Mouse (Mus musculus): ENCODE results near the gene Hils1.
"Not testable (repeated sequence)": the region's sequence is repeated elsewhere in the genome, so short reads cannot be mapped to it uniquely, and the experiment has no call there.

Hils1 gene

GRCm38 (mm10) chr11:94955103-94955502, 12.3 kb upstream of the Hils1 start:
- no peak for DNase-seq (ENCODE audit: low read depth, low spot score)

- DNase-seq (ENCODE audit: low read depth, low spot score), result no peak
Observed at GRCm38 (mm10) chr11:94957693-94958064, 9.7 kb upstream of the Hils1 start.

- no peak for DNase-seq (ENCODE audit: low read depth, low spot score)
Observed at GRCm38 (mm10) chr11:94958065-94958858, 9.1 kb upstream of the Hils1 start.

DNA sequence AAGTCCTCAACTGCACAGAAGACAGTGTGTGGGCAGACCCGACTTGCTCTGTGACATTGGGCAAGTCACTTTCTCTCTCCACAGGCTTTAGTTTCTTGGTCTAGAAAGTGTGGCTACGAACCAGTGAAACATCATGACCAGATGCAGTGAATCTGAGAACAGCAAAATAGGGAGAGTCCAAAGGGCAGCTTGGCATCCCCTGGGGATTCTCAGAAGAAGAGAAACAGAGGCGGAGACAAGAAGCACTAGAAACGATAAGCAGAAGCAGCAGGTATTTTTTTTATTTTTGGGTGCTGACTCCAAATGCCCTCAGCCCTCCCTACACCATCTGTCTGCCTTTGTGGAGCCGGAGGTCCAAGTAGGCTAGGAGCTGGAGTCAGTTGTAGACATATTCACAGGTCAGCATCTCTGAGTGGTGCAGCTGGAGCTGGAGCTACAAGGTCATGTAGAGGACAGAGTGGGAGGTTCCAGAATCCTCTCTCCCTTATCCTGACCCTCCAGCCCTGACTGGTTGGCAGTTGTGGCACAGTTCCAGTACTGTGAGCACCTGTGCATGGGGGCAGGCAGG, 4.8 kb upstream of the Hils1 start:
- DNase-seq (ENCODE audit: low read depth, low spot score), result no peak

DNA sequence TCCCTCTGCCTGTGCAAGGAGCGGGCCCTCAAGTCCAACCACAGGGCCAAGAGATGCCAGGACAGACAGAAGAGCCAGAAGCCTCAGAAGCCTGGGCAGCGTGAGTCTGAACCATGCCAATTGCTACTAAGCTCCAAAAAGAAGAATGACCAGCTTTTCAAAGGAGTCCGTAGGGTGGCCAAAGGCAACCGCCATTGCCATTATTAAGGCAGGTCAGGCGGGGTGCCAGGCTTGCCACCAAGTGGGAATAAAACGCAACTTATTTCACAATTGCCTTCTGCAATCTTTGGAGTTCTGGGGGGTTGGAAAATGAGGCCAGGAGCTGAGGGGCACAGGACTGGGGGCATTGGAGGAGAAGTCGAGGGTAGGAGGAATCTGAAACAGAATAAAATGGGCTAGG, 794 bp downstream of the Hils1 start:
- no peak for DNase-seq (ENCODE audit: low read depth, low spot score)

- not testable (repeated sequence) for DNase-seq (ENCODE audit: low read depth, low spot score)
Observed at GRCm38 (mm10) chr11:94969709-94970108, 2.3 kb downstream of the Hils1 start.

DNA sequence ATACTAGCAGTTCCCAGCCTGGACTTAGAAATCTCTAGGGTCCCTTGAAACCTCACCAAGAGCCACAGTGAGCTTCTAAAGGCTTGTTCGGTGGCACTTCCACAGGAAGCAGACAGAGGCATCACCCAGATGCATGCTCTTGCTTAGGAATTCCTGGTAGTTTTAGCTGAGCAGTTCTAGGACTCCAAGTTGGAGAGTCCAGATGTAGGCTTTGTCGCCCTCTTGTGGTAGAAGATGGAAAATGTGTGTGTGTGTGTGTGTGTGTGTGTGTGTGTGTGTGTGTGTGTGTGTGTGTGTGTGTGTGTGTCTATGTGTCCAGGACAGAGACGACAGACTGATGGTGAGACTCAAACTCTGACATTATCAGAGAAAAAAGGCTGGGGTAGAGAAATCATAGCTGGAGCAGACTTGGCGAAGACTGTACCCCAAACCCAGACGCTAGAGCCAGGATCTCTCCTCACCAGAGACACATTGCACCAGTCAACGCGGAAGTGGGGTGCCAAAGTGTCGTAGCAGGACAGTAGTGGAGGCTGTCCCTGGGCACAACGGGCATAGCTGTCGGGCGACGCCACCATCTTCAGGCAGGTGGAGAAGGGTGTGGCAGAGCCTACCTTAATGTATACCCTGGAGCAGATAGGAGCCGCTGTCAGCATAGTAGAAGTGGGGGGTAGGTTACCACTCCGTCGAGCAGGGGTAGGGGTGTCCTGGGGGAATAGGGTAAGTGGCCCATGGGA, 3.0 kb downstream of the Hils1 start:
- no peak for DNase-seq (ENCODE audit: low read depth, low spot score)

DNA sequence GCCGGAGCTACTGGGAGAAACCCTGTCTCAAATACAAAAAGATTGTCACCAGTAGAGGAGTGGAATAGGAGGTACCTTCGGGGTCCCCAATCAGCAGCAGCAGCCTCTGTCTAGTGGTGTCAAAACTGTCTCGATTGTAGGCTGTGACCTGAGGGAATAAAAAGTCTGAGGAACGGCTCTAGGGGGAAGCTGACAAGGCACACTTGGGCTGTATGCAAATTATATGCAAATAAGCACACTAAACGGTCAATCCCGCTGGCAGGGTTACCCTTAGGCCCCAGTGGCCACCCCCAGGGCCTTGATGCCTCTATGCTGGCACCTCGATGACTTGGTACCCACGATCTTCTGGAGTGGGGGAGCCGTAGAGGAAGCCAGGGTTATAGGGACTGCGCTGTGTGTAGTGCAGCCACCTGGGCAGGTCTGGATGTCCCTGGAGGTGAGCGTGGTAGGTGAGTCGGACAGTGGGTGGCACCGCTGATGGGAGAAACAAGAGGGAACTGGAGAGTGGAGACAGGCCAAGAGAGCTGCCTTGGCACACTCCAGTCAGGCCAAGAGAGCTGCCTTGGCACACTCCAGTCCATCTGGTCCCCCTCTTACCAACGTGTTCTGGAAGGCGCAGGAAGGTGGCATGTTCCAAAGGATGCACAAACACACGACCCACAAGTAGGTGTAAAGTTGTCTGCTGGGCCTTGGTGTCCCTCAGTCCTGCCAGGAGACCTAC, 4.7 kb downstream of the Hils1 start:
- no peak for DNase-seq (ENCODE audit: low read depth, low spot score)

DNA sequence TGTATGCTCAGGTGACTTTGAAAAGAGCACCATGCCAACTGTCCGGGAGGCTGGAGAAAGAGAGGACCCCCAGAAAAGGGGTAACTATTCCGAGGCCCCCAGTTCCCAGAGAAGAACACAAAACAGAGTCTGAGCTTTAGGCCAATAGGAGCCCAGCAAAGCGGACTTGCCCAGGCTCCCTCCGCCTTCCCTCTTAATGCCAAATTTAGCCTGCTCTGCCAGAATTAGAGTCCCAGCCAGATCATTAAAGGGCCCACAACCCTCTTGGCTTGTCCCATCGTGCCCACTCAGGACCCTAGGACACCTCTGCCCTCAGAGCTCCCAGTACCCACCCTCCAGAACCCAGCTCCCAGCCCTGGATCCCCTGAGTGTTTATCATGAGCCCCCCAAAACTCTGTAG, 5.5 kb downstream of the Hils1 start:
- DNase-seq (ENCODE audit: low read depth, low spot score), result no peak

DNA sequence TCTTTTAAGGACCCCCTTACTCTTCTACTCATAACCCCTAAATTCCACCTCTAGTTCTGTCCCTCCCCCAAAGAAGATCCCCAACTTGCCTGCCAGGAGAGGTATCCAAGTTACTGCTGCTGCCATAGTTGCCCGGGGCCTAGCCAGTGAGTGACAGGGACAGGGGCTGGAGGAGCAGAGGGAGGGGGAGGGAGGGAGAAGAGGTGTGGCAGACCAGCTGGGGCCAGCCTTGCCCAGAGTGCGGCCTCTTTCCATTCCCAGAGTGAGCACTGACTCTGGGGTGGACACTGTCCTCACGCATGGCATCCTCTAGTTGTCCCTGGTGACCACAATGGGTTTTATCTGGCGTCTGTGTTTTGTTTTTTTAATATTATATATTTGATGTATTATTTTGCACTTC, 5.9 kb downstream of the Hils1 start:
- no peak for DNase-seq (ENCODE audit: low read depth, low spot score)

DNA sequence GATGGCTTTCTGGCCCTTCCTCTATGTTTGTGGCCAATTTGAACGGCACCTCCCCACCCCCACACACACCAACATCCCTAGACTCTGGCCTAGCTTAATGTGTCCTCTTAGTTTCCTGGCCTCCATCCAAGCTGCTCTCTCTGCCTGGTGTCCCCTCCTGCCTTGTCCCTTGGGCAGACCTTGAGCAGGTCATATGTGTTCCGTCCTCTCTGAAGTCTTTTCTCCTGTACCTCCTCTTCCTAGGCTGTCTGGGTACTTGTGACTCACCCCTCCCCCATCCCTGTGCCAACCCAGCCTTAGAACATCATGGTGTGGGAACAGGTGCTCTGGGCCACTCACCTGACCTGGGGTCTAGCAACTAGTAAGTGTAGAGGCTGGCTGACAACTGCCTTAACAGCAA, 7.6 kb downstream of the Hils1 start:
- no peak for DNase-seq (ENCODE audit: low read depth, low spot score)

DNA sequence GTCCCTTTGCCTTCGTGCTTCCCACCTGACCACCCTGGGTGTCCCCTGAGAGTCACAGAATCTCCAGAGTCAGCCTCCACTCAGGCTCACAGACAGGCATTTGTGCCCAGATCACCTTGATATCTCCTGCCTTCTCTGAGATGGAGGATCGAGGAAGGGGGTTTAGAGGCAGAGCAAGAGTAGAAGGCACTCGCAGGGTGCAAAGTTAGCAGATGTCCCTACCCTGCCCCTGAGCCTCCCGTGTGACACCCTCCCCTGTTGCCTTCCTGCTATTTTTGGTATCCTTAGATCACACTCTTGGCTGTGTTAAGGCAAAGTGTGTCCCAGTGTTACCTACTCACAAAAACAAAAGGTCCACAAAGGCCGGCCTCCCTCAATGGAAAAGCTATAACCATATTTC, 8.8 kb downstream of the Hils1 start, which contains the start of gene Sgca:
Sgca (minus strand) TSS at position 129 of the 400 bp plus-strand sequence.
- DNase-seq (ENCODE audit: low read depth, low spot score), result no peak

- DNase-seq (ENCODE audit: low read depth, low spot score), result no peak
Observed at GRCm38 (mm10) chr11:94978178-94978915, 11.0 kb downstream of the Hils1 start.

GRCm38 (mm10) chr11:94978947-94979346, 11.6 kb downstream of the Hils1 start:
- DNase-seq (ENCODE audit: low read depth, low spot score), result peak; percentile 96

GRCm38 (mm10) chr11:94979462-94980179, 12.2 kb downstream of the Hils1 start:
- DNase-seq (ENCODE audit: low read depth, low spot score), result no peak

- no peak for DNase-seq (ENCODE audit: low read depth, low spot score)
Observed at GRCm38 (mm10) chr11:94985140-94985539, 17.7 kb downstream of the Hils1 start.

GRCm38 (mm10) chr11:94985822-94986221, 18.4 kb downstream of the Hils1 start:
- no peak for DNase-seq (ENCODE audit: low read depth, low spot score)

DNA sequence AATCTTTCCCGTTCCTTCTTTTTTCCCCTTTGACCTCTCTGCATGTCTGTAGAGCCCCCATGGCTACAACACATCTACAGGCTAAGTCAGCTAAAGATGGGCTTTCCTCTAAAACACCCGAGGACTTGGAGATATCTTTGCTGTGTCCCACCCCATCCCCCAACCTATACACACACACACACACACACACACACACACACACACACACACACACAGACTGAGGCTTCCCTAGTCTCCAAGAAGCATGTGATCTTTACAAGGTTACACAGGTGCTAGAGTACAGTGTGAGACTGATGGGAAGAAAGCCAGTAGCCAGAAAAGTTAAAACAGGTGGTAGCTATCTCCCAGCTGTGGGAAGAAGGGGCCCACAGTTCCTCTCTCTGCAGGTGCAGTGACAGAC, 19.0 kb downstream of the Hils1 start:
- no peak for DNase-seq (ENCODE audit: low read depth, low spot score)

DNA sequence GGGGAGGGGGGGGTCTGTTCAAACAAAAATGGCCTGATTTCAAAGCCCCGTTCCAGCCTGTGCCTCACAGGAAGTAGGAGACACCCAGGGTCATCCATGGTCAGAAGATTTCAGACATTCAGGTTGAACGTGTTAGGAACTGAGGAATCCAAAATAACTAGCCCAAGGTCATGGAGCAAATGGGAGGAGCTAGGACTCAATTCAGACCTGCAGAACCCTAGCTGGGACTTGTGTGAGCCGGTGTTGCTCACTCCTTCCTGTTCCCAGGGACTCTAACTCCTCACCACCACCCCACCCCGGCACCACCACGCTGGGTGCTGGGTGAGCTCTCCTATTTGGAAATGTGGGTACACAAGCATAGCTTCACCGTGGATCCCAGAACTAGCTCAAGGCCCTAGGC, 19.9 kb downstream of the Hils1 start:
- DNase-seq (ENCODE audit: low read depth, low spot score), result no peak

- DNase-seq (ENCODE audit: low read depth, low spot score), result no peak
Observed at GRCm38 (mm10) chr11:94987851-94988250, 20.5 kb downstream of the Hils1 start.

All from telencephalon, adult 2 months (tissue).